Mouse (Mus musculus): ENCODE measurements around the gene Il5ra.
A peak's percentile ranks its signal among the peaks of the same experiment; 100 is the strongest.

Il5ra gene

DNA sequence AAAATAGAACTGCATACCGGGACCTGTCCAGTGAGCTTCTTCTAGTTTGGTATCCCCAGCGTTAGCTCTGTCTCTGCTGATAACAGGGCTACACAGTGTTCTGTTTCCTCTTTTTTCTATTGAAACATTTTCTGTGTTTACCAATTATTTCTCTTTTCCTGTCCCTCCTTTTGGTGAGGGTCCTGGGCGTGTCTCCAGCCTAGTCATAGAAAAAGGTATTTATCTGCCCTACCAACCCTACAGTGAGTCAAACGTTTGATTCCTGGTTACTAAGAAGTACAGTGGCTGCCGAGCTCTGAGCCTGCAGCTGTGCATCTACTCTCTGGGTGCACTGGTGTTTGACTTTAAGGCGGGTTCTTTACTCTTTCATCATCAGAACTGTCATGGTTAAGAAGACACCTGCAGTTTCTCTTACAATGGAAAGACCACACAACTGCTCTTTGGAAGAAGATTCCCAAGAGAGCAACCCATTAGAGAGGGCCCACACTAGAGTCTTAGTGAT, at the start of gene Il5ra:
Il5ra (minus strand) TSS at position 151 of the 502 bp plus-strand sequence.
- DNase-seq = no peak

DNA sequence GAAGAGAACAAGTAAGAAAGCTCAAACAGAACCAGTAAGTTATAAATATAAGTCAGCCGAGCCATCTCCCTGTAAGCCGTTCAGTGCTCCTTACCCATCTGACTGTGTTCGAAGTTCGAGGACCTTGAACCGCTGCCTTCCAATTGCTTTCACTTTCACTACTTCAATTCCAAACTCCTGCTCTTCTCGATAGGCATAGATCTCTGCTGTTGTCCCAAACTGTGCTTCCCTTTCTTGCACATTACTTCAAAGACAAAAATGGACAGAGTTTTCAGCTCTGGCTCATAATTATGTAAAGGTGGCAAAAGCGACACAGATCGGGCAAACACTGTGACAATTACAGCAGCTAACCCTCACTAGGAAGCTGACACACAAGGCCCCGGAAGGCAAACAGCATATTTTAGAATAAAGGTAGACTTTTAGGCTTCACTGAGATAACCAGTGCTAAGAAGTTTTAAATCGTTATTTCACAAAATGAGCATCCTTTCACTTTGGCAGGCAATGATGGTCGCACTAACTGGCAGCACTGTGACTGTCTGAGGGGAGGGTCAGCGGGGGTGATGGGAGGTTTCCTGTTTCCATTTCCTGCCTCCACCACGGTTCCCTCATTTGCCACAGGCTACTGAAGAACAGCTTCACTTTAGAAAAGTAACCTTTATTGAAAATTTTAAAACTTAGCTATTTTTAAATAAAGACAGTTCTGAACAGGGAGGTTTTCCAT, 45.4 kb upstream of the Il5ra start:
- no peak for DNase-seq

DNA sequence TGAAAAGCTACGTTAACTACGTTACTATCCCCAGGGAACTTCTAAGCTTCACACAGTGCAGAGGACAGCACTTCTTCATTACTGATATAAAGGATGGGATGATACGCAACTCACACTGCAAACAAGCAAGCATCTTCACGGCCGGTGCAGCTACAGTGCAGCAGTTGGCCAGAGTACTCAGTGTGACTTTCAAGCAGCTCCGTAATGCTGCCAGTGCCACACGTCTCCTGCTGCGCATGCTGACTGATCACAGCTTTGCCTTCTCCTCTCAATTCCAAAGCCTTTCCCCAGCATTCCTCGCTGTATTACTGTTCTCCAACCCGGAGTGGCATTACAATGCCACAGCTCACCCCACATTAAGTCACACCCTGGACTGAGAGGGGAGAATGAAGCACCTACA, 44.8 kb upstream of the Il5ra start:
- no peak for DNase-seq

DNA sequence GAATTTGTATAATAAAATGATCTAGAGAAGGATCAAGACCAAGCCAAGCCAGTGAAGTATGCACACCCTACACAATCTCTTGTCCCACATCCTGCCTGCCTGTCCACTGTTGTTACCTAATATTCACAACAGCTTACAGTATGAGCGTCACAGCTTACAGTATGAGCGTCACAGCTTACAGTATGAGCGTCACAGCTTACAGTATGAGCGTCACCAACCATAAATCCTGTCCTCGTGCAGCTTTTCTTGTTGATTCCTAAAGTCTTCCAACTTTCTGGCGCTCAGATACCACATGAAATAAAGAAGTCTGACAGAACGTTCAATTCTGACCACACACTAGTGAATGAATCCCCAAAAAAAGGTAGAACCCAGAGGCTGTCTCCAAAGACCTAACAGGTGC, 44.3 kb upstream of the Il5ra start:
- no peak for DNase-seq

DNA sequence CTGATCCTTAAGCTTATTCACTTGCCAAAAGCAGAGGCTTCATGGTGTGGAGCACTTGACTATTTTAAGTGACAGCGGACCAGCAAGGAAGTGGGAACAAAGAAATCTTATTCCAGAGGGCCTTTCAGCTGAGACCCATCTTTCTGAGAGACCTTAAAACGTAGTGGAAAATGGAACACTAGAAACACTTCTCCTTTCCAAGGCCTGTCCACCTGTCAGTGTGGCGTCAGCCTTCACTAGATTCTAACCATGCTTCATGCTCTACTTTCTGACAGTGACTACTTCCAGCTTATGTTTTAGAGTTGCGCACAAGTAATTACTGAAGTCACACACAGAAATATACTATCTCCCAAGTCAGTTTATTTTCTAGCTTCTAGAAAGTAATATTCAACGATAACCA, 43.6 kb upstream of the Il5ra start:
- DNase-seq = no peak

DNA sequence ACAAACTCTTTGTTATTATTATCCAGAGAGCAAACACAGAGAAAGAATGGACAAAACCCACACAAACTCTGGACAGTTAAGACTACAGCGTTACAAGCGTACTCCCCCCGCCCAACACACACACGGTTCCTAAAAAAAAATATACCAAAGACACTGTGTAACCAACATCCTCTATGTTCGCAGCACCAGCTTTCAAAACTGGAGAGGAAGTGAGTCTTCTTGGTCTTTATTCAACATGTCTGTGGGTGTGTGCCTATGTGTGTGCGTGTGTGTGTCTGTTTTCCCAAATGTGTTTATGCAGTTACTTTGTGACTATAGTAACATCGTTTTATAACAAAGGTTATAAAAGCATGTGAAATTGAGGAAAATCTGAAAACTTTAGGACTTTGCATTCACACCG, 42.6 kb upstream of the Il5ra start:
- DNase-seq = no peak

DNA sequence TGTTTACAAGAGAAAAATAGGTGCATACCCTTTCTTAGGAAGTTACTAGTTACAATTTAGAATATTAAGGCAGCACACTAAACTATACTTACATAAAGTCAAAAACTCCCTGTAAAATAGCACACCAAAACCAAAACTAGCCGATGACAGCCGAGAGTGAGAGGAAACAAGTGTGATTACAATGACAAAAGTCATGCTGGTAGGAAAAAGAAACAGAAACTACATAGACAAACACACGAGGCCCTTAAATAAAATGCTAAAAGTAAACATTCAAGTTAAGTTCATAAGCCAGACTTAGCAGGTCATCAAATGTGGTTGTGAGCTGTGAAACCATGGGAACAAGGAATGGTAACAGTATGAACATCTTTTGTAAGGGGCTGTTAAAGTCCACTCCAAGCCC, 38.3 kb upstream of the Il5ra start:
- DNase-seq = no peak

DNA sequence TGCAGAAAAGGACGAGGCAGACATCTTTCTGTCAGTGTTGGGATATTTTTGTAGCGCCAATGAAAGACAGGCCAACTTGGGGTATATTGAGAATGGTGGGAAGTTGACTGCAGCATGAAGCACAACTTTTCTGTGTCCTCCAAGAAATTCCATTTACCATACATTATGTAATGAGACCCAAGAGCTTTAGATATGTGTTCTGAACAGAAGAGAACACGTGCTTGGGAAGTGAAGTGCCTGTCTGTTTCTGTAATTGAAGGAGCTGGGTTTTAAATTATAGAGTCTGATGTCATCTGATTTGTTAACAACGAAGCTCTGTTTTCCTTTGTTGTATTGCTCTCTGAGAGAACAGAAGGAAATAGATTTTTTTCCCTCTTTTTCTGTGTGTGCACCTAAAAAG, 21.2 kb upstream of the Il5ra start:
- no peak for DNase-seq

DNA sequence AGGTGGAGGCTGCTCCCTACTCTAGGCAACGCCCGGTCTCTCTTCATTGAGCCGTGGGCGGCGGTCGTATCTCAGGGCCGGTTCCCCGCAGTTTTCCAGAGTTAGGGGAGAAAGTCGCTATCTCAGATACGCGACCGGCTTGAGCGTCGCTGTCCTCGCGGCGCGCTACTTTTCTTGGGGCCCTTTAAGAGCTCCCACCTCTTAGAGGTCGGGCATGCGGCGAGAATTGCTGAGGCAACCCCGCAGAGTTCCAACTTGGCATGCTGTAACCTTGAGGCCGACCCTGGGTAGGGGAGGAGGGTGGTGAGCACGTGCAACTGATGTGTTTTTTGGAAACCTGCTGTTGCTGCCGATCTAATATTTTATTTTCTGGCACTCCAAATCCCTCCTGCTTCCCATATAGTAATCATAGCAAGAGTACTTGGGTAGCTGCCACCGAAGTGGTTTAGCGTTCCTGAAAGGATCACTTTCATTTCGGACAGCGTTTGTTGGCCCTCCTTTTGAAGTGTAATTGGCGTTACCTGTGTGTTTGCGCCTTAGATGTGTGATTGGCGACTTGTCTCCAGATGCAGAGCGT, 20.5 kb upstream of the Il5ra start:
- DNase-seq = no peak

DNA sequence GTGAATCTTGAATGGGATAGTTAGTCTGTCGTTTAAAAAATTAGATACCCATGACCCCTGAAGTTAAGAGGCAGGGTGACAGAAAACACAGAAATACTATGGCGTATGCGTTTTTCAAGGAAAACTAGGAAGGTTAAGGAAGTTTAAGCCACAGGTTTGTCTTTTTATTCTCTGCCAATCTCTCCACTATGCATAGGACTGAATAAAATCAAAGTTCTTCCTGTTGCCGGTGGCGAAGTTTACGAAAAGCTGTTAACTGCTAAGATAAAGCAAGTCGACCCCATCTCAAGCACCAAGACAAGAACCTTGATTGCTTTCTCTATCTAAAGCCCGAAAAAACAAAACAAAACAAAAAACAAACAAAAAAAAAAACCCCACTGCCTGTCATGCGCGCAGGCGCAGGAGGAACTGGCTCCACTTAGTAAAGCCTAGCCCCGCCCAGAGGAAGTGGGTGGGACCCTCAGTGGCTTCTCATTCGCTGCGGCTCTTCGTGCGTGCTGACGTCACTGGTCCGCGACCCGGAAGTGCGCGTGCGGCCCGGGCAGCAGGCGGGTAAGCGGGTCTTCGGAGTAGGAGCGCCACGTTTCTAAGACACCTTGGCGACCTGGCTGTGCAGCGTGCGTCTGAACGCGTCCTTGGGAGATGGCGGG, 19.9 kb upstream of the Il5ra start, which contains the start of gene Trnt1:
Trnt1 (plus strand) TSS at position 481 of the 650 bp plus-strand sequence.
- peak; percentile 98 for DNase-seq

DNA sequence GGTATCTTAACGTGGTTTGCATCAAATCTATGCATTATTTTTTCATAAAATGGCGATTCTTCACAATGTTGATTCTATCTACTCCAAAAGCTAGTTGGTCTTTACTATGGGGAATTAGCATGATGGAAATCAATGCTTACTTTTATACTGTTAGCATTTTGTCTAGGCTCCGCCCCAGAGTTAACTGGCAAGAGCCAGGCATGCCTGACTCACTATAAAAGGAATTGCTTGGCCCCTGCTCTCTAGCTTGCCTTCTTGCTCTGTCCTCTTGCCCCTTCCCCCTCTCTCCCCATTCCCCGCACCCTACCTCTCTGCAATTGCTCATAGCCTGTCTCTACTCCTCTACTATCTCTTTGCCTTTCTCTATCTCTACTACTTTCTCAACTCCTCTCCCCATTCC, 17.9 kb upstream of the Il5ra start:
- DNase-seq = no peak

DNA sequence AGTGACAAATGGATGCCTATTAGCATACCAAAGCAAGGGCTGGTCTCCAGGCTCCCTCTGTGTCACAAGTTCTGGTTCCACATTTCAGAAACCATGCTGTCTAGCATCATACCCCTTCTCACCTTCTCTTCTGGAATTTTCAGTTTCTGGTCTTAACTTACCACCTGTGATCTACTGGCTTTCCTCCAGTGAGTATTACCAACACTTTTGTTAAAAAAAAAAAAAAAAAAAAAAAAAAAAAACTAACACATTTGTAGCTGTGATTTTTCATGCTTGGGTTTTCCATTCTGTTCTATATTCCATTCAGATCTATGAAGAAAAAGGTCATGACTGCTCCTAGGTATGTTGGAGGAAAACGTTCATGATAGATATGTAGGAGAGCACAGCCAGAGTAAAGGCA, 17.1 kb upstream of the Il5ra start:
- no peak for DNase-seq

DNA sequence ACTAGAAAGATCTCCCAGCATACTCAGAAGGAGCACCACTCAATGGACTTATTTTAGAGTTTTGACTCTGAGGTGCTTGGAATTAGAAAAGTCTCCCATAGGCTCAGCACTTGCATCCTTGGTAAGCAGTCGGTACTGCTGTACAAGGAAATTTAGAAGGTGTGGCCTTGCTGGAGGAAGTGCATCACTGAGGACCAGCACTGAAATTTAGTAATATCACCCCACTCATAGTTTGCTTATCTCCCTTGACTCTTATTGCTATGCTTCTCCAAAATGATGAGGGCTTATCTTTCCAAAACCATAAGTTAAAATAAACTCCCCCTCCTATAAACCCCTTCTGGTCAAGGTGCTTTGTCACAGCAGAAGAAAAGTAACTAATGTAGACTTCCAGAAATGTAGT, 12.6 kb upstream of the Il5ra start:
- DNase-seq = no peak

DNA sequence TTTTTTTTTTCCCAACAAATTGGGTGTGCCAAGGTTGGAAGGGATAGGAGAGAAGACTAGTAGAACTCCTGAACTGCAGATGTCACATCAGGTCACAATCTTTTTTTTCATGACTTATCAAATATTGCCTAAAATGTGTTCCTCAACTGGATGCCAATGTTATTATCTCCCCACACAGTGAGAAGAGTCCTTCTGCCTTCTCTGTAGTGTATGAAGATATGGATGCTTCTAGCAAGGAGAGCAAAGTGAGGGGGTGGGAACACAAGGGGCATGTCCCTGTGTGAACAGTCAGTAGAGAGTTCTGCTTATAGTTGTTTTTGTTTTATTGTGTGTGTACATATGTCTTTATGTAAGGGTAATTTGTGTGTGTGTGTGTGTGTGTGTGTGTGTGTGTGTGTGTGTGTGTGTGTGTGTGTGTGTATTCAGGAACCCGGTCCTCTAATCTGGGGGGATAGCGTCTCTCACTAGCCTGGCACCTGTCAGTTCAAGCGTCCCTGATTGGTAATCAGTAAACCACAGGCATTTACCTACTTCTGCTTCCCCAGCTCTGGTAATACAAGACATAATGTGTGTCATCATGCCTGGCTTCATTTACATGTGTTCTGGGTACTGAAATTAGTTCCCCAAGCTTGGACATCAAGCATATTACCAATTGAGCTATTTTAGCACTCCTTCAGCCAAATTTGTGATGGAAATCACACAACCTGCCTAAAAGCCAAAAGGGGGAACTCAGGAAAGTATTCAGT, 11.8 kb upstream of the Il5ra start:
- DNase-seq = no peak

DNA sequence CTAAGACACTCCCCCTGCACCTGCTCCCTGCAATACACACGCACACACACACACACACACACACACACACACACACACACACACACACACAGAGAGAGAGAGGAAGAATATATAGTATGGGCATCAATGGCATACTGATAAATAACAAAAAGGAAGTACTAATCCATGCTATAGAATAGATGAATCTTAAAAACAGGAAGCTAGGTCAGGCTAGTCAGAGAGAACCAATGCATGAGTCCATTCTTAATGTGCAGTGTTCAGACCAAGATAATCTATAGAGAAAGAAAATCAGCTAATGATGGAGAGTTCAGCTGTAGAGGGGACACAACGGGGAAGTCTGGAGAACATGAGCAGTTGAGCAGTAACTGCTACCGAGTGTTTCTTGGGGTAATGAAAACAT, 9.5 kb upstream of the Il5ra start:
- no peak for DNase-seq

DNA sequence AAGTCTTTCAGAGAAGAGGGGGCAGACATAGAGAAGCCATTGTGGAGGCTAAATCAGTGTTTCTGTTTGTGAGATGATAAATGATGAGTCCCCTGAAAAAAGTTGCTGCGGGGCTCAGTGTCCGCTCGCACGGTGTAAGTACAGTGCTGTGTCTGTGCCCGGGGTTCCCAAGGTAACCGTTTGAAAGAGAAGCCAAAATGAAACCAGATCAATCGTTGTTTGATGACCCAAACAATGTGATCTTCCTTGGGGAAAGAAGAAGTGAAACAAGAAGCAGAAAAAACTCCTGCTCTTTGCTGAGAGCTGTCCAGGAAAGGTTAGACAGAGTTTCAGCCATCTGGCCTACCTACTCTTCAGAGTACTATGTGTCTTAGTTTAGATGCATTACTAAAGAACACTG, 1.5 kb upstream of the Il5ra start:
- DNase-seq = no peak

DNA sequence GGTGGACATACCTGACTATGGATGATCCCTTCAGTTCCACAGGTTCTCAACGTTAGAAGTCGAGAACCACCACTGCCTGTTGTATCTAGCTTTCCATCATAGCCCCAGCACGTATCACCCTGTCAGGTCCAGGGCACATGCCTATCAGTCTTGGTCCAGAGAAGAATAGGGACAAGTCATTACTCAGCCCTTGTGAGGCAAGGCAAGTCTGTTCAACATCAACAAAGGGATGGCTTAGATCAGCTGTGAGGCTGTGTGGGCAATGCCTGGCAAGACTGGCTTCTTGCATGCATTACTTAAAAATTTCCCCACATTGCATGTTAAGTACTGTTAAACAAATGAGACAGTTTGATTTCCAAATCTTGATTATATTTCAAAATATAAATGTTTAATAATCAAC, 1.0 kb downstream of the Il5ra start:
- DNase-seq = no peak

DNA sequence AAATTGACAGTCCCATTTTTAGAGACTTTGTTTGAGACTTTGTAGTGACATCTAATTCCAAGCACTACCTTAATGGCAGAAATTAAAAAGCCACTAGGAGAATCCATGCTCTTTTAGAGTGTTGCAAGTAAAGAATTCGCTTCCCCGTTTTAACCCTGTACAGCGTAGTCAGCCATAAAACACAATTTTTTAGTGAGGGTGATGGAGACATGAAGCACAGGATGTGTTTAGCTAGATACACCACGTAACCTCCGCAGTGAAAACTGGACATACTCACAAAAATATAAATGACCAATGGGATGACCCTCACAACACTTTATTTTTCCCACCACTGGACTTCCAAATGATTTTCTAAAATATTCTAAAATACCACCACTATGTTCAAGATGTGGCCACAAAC, 1.6 kb downstream of the Il5ra start:
- no peak for DNase-seq

DNA sequence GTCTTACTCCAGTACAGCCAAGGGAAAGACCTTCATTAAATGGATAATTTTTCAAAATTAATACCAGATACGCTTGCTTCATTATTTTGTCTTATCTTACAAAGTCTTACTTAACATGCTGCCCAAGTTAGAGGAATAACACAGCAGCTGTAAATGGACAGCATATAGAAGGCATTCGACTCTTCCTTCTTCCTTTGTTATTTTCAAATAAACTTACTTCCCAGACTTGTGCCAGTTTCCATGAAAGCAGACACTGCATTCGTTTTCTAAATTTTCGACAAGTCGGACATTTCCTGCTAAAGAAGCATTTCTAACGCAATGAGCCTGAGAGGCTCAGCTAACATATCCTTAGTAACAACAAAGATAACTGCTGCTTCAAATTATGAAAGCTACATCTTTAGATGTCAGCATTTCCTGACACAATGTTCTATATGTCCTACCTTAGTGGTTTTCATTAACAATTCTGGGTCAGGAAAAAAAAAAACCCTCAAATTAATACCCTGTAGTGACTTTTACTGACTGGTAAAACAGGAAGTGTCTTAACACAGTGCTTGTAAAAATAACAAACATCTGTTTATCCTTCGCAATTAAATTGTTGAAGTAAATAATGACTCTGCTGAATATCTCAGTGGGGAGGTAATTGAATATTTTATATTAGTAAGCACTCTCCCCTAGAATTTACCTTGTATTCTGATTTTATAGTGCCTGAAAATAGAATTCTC, 3.0 kb downstream of the Il5ra start:
- DNase-seq = no peak

DNA sequence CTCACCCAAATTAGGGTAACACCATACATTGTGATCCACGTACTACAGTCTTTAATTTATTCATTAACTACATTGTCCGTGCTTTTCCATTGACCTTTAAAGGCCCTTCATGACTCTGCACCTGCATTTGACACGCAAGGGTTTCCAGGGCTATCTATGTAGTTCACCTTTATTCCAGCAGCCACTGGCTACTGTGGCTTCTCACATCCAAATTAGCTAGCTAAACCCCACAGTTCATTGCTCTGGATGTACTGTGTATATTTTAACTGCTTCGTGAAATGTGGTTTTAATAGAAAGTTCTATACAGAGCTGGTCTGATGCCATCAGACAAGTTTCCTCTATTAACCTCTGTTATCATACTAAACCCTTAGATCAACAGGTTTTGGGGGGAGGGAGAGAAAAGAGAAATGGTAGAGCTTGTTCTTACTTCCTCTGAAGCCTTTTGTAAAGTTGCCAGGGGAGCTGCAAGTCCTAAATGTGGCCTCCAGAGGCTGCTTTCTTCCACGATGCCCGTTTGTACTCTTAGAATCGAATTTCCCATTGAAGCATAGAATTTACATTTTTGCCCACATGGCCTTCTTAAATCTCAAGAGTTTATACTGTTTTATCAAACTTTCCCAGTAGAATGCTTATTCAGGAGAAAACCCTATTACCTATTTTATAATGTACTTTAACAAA, 5.1 kb downstream of the Il5ra start:
- DNase-seq = no peak

DNA sequence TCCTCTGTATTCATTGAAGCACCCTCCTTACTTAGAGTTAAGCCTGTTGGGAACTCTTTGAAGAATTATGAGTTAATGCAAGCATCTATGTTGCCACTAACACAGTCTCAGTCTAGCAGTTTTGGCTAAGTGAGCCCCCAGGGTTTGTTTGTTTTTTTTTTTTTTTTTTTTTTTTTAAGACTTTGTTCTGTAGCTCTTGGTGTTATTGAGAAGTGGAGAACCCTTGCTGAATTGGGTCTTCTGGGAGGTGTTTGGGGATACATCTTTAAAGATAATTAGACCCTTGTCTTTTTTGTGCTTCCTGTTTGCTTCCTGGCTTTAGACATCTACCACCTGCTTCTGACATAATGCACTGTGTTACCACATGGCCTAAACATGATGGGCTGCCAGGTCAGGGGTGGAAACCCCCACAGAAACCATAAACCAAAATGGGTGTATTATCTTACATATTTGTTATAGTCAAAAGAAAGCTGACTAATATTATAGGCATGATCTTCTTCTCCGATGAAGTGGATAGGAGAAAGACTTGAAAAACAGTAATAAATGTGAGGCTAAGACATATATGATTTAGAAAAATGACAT, 8.5 kb downstream of the Il5ra start:
- no peak for DNase-seq

DNA sequence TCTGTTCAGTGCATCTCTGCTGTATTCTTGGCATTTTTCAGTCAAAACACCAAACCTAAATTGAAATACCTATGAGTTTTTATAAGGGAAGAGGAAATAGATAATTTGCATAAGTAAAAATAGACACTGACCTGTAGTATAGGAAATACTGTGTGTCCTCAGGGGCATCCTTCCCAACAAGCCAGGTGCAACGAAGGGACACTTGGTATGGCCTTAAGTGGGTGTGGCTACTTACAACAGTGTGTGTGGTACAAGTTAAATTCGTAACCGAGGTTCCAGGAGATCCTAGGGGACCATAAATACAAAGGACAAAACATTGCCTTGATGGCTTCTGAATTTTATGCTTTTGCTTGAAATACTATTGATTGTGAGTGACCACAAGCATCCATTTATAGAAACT, 10.6 kb downstream of the Il5ra start:
- no peak for DNase-seq
